Mouse (Mus musculus) cerebellum, adult (tissue): Measurements from ENCODE around the gene Cdkn2d.
"Not testable (repeated sequence)": the region's sequence is repeated elsewhere in the genome, so short reads cannot be mapped to it uniquely, and the experiment has no call there.

Source experiments
- ATAC-seq: cut with Nextera tagmentation; 2 replicates; pipeline ENCODE4 v1.9.2; 2017; ENCODE audit warnings: mild to moderate bottlenecking, moderate library complexity, mixed read lengths; ENCODE audit not compliant: insufficient number of reproducible peaks, low FRiP score, low TSS enrichment

The Cdkn2d gene

DNA sequence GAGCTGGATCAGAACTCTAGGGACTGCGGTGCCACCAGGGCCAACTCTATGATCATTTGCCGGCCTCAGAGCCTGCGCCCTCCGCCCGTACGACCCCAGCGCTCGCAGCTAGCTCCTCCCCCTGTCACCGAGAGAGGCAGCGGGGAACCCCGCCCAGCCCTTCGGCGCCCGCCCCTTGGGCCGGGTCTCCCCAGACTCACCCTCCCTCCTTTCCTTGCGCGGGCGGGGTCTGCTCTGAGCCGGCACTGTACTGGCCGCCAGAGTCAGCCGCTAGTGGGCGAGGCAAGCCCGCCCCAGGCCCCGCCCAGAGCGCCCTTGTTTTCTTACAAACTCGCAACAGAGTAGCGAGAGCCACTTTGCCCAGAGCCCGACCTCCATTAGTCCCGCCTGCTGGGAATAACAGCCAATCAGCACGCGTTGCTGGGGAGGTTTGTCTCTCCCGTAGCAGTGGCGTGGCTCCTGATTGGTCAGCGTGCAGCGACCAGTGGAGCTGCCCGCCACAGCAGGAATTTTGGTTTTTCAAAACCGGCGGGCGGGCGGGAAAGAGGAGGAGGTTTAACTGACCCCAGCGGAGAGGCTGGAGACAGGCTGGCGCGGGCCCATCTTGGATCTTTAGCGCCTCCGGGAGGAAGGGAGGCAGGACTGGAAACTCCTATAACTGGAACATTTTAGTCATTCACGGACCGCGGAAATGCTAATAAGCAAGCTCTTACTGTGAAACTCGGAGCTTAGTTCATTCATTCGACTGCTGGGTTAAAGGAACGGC is at the start of gene Cdkn2d:
Cdkn2d (minus strand) TSS at position 386 of the 766 bp plus-strand sequence.
- peak; percentile 94 for ATAC-seq

DNA sequence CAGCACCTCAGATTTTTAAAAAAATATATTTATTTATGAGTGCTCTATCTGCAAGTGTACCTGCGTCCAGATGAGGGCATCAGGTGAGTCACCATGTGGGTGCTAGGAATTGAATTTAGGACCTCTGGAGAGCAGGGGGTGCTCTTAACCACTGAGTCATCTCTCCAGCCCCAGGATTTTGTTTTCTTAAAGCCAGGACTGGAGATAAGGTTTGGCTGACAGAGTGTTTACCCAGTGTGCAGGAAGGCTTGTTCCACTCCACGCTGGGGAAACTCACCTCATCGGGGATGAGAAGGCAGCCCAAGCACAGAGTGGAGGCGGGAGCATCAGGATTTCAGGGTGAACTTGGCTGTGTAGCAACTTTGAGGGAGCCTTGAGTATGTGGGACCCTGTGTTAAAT is 49.2 kb upstream of the Cdkn2d start:
- ATAC-seq = no peak

DNA sequence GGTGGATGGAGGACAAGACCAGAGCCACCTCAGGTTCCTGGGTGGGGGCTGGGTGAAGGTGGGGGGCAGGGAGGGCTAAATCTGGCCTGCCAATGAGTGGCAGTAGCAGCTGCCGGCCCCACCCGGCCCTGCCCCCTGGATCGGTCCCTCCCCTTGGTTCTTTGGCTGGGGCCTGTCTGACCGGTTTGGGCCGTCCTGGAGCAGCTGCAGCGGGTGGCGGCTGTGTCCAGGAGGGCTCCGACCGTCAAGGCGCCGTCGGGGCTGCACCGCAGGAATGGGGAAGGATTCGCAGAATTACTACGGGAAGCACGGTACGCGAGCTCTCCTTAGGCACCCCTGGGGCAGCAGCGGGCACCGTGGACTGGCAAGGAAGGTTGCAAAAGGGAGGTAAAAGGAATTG is 46.4 kb upstream of the Cdkn2d start:
- ATAC-seq = no peak

DNA sequence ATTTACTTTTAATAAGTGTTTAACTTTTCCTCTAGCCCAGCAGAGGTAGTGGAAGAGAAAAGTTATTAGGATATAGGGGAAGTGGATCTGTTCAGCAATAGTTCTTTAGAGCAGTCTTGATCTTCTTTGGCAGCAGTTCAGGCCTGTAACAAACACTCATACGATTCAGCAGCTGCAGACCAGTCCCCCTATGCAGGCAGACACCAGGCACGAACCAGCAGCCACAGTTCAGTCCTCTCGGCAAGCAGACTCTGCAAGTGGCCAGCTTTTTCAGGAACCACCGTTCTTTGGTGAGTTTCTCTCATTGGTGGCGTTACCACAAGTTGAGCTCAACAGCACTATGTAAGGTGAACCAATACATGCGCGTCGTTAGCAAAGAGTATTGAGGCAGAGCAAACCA is 45.3 kb upstream of the Cdkn2d start:
- ATAC-seq = no peak

DNA sequence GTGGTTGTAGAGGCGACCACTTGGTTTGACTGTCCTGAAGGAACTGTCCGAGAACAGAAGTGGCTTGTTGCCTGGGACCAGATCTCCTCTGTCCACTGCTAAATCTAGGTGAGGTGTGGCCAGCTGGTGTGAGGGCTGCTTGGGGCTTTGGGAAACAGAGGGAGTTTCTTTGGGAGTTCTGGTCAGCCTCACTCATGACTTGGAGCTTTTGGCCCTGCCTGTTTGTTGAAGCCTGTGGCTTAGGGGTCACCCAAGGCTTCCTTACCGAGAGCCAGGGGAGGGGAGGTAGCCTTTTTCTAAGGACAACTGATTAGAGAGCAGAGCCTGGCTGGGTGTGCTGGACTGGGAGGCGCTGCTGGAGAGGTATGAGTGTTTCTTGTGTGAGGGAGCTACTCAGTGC is 44.2 kb upstream of the Cdkn2d start:
- no peak for ATAC-seq

DNA sequence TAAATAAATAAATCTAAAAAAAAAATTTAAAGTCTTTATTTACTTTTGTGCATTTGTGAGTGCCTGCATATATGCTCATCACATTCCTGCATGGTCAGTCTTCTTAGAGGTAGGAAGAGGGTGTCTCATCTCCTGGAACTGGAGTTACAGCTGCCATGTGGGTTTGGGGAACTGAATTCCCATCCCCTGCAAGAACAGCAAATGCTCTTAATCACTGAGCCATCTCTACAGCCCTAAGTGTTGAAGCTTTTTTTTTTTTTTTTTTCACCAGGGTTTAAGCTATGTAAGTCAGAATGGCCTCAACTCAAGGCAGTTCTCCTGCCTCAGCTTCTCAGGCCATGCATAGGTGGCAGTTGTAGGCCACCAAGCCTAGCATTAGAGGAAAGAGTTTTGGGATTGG is 43.5 kb upstream of the Cdkn2d start:
- no peak for ATAC-seq

DNA sequence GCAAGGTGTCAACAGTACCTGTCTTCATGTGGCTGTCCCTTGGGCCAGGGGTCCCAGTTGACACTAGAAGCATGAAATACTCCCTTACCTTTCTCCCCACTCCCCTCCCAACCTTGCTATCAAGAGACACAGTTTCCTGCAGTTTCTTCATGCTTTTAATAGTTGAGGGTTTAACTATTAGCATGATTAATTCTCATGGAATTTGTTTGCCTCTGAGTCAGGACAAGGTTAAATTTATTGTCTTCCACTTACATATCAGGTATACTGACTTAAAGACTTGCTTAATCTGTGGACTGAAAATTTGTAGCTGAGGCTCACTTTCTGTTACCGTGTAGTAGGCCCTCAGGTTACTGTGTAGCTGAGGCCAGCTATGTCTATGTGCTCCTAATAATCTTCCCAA is 42.3 kb upstream of the Cdkn2d start:
- no peak for ATAC-seq

DNA sequence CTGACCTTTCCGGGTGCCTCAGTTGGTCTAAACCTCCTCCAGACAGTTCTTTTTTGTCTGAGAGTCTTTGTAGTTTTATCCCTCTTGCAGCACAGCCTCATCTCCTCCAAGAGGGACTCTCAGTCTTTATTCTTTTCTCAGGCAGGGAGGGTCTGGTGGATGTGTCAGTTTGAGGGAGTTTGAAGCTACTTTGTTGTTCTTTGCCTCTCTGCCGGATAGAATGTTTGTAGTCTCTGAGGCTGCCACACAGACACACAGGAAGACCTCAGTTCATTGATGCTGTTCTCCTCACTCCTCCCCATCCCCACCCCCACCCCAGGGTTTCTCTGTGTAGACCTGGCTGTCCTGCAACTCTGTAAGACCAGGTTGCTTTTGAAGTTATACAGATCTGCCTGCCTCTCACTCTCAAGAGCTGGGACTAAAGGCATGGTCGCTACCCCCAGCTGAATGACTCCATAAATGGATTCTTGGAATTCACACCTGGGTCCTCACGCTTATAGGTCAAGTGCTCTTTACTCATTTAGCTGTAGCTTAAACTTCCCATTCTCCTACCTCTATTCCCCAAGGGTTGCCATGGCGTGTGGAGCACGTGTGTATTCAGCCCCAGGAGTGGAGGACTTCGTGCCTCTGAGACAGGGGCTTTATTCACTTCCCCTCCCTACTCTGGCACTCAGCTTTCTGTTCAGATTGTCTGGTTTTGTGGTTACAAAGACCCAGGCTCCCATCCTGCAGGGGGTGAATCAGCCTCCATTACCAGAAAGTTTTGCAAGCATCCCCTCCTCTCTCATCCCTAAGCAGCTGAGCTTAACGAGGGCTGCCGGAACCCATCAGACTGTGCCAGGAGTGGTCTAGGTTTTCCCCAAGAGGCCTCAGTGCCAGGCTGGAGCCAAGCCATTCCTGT is 41.2 kb upstream of the Cdkn2d start:
- ATAC-seq = no peak

DNA sequence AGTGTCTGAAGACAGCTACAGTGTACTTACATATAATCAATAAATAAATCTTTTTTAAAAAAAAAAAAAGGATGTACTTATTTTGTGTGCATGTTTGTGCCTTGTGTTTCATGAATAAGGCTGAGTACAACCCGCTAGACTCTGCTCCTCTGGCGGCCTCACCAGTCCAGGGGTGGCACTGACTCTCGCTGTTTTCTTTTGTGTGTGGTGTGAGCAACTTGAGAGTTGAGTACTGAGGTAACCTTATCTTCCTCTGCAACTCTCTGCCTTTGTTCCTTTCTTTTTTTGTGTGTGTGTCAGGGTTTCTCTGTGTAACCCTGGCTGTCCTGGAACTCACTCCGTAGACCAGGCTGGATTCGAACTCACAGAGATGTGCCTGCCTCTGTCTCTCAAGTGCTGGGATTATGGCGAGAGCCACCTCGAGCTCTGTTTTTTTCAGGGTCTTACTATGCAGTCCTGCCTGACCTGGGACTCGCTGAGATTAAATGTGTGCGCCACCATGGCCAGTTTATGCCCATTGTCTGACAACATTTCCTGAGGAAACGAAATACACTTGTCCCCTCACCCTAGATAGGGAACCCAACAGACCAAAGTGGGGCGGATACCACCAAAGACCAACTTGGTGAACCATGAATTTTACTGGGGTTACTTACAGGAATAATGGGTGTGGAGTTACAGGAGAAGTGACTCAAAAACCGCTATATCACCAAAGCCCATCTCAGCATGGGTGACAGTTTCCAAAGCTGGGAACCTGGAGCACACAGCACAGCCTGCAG is 40.3 kb upstream of the Cdkn2d start:
- no peak for ATAC-seq

DNA sequence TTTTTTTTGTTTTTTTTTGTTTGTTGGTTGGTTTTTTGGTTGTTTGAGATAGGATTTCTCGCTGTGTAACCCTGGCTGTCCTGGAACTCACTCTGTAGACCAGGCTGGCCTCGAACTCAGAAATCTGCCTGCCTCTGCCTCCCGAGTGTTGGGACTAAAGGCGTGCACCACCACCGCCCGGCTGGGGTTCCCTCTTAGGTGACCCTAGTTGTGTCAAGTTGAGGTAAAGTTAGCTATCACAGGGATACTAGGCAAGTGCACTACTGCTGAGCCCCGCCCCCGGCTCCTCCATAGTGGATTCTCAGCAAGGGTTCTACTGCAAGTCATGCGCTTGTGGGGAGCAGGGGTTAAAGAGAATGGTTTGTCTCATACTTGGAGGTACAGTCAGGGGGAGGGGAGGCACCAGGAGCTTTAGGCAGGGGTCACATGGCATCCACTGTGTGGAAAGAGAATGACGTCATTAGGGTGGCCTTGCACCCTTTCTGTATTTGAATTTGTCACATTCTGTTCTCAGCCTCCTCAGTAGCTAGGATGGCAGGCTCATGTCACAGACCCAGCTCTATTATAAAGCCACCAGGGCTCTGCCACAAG is 38.6 kb upstream of the Cdkn2d start:
- no peak for ATAC-seq

DNA sequence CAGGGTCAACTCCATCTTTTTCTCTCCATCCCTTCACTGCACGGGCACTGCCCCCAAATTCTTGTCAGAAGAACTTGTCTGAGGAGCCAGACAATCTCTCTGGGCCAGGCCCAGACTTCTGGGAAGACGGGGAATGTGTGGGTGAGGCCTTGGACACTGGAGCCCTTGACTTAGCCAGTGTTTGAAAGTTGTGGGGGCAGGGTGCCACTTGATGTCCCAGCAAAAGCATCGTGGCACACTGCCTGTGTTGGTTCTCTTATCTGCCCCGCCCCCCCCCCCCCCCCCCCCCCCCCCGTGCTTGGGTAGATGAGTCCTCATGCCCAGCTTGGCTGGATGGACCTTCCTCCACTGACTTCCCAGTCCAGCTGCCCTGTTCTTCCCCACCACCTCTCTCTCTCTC is 37.8 kb upstream of the Cdkn2d start:
- ATAC-seq = no peak

DNA sequence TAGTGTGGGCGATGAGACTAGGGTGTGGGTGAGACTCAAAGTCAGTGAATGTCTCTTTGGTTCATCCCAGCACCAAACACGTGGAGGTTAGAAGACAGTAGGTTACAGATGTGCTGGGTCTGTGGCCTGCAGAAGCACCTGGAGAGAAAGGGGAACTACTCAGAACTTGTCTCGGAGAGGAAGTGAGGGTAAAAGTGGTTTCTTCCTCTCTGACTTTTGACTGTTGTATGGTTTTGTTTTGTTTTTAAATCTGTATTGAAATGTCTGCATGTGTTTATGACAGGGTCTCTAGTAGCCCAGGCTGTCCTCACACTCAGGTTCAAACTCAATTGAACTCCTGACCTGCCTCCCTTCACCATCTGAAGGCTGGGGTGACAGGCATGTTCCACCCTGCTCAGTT is 36.8 kb upstream of the Cdkn2d start:
- no peak for ATAC-seq

DNA sequence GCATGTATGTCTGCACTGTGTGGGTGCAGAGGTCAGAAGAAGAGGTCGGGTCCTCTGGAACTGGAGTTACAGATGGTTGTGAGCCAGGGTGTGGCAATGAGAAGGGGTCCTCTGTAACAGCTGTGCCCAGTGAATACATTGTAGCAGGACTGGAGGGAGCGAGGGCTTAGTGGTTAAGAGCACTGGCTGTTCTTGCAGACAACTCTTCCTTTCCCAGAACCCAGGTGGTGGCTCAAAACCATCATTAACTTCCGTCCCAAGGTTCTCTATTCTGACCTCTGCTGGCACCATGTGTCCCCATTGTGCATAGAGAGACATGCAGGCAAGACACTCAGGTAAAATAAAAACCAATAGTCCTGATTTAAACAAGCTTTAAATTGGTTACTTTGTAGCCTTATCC is 36.4 kb upstream of the Cdkn2d start:
- ATAC-seq = no peak

DNA sequence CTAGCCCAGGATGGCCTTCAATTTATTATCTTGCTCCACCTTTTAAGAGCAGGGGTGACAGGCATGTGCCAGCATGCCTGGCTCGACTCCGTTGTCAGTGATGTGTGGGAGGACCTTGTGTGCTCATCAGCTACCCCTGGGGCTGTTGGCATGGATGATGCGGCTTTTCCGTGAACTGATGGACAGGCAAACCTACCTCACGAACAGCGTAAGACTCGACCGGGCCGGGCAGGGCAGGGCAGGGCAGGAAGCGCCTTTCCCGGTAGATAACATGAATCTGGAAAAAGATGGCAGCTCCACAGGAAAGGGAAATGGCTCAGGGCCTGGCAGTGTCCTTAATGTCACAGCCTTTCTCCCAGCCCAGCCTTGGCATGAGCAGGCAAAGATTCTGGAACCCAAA is 33.1 kb upstream of the Cdkn2d start:
- no peak for ATAC-seq

DNA sequence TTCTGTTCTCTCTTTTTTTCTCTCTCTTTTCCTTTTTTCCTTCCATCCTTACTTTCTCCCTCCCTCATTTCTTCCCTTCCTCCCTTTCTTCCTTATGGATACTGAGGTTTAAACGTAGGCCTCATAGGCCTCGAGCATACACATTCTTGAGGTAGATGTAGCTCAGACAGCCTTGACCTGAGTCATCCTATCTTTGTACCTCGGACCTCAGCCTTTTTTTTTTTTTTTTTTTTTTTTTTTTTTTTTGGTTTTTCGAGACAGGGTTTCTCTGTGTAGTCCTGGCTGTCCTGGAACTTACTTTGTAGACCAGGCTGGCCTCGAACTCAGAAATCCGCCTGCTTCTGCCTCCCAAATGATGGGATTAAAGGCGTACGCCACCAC is 31.7 kb upstream of the Cdkn2d start:
- not testable (repeated sequence) for ATAC-seq

DNA sequence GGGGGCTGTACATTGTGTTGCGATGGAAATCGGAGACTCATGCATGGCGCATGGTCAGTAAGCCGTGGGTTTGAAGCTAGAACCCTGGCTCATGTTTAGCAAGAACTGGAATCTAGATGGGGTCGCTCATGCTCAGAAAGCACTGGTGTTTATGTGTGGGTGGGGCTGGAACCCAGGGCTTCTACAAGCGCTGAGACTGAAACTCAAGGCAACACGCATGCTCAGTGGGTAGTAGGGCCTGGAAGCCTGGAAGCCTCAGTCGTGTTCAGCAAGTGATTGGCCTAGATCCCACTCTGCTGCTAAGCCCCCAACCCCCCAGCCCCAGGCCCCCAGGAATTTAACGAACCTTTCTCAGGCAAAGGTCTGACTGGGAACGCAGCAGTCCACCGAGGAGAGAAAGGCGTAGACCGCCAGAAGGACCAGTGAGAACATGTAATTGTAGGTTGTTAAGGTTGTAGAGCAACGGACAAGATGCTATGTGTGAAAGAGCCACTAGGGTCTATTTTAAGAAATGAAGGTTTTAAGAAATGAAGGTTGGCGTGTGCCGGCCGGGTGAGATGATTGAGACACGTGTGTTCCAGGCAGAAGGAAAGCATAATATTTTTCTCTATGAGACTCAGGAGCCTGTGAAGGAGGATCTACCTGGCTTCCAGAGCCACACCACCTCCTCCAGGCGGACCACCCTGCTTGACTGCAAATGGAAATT is 31.2 kb upstream of the Cdkn2d start:
- no peak for ATAC-seq

DNA sequence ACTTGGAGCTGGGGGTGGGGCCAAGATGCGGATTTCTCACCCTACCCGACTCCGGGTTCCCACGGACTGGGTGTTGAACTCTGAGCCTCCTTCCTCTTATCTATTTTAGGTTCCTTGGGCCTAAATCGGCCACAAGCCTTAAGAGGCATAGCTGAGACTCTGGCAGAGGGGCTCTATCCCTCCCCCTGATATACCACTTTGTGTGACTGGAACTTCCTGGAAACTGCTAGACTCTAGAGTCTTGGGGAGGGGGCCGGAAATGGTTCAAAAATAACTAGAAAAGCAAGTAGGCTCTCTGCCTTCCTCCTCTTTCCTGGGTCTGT is 30.3 kb upstream of the Cdkn2d start:
- ATAC-seq = no peak

DNA sequence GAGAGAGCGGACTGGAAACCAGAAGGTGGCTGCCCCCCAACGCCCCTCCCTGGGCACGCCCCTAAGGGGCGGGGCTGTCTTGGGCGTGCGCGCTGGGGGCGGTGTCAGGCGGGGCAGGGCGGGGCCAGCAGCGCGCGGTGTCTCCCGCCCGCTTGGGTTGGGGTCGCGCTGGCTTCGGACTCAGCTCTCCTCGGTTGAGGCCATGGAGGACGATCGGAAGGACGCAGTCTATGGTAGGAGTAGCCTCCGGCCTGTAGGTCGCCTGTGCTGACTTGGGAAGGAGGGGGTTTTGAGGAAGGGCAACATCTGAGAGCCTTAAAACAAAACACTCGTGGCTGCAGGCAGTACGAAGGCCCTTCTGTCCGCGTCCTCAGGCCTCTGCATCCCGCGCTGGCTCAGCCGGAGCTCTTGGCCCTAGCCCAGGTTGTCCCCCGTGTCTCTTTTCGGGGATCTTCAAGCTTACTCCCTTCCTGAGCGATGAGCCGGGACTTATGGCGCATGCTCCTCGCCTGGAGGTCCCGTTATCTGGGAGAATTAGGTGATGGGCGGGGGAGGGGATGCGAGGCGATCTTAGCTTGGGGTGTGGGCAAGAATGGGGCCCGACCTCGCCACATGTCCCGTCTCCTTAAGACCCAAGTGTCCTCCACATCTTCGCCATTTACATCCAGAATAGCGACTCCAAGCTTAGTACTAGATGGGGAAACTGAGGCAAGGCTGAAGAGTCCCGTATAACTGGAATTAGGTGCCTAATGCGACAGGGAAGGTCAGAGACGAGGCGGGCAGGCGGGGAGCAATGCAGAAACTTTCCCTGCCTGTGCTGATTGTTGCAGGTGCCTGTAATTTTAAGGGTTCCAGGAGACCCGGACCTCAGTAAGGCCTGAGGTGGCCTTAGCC is 29.7 kb upstream of the Cdkn2d start, which contains the start of gene Slc44a2:
Slc44a2 (plus strand) TSS at position 80 of the 894 bp plus-strand sequence.
- ATAC-seq = peak; percentile 76

DNA sequence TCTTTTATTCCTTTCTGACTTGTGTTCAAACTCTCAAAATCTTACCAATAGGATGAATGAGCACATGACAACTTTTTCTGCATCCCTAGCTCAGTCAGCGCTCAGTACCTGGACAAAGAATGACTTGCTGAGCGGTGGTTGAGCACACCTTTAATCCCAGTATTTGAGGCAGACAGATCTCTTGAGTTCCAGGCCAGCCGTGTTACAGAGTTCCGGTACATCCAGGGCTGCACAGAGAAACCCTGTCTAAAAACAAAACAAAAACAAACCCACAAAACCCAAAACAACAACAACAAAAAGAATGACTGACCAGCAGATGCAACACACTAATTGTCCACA is 29.0 kb upstream of the Cdkn2d start:
- ATAC-seq = no peak
